ENCODE assay signal across 8 mouse cellular contexts in the genomic region with DNA sequence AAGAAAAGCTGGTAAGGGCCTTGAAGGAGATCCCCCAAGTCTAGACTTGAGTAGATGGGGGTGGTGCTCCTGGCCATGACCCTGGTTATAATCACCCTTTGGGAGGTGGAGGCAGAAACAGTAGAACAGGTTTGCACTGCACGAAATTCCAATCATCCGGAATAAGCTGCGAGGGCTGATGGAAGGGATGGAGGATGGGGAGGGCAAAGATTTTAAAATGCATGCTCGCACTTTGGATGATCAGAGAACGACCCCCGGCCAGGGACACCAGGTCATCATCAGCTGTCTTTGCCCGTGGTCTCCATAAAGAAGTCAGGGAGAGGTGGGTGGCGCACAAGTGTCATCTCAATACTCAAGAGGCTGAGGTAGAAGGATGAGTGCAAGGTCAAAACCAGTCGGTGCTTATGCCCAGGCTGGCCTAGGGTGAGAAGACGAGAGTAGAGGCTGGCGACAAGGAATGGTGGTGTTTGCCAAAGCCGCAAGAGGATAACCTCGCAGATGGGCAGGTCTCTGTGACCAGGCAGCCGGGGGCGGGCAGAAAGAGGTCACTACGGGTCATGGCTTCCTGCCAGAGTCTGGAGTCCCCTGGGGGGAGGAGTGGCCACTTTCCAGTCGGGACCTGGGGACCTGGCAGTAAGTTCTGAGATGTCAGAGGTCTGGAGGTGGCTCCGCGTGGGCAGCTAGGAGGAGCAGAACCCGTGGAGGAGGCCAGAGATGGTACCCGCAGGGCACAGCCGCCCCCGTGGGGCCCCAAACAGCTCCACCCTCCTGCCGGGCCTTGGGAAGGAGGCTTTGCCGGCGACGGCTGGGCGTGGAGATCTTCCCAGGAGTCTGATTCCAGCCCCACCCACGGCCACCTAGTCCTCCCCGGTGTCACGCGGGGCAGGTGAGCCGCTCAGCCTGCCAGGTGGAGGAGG. TPM values are rescaled to one million over a fixed set of nuclear protein-coding genes. Genes with fewer than 3 reads are reported as not detected.
DNase-seq lines count a peak whose midpoint lies in the region; ATAC-seq and TF ChIP-seq lines count a peak whose summit lies in the region.

No protein-coding gene starts in this region.

- 3% methylated on average over 33 of the region's 33 CpGs for WGBS in hindbrain, embryonic 16.5 days
- WGBS in liver, embryonic 13.5 days (ENCODE audit: insufficient replicate concordance): under 1% methylated on average over 33 of the region's 33 CpGs
- WGBS in neural tube, embryonic 11.5 days: 1% methylated on average over 33 of the region's 33 CpGs

- H3K9me3 ChIP-seq in hindbrain, embryonic 16.5 days (ENCODE audit: control insufficient read depth, low read length): no peaks in the 10 kb centered on the region
- H3K9me3 ChIP-seq in liver, embryonic 13.5 days (replicated peaks): no peaks in the 10 kb centered on the region
- no peaks in the 10 kb centered on the region for H3K9me3 ChIP-seq in neural tube, embryonic 11.5 days (ENCODE audit: control insufficient read depth, low read length)

- H3K36me3 ChIP-seq in hindbrain, embryonic 16.5 days (ENCODE audit: control insufficient read depth, insufficient read depth, low read length): peaks cover 19% of the 10 kb centered on the region
- H3K36me3 ChIP-seq in liver, embryonic 13.5 days: peaks cover 20% of the 10 kb centered on the region
- peaks cover 18% of the 10 kb centered on the region for H3K36me3 ChIP-seq in neural tube, embryonic 11.5 days (ENCODE audit: control insufficient read depth, insufficient read depth, low read length)

- peak; percentile 78 for DNase-seq in cerebellum, adult 11 months
- peak; percentile 87 for DNase-seq in cerebellum, adult 9-10 months
- DNase-seq in gastrocnemius, adult 2 months: peak; percentile 84
- DNase-seq in liver, embryonic 13.5 days: peak; percentile 76
- DNase-seq in neural tube, embryonic 11.5 days (ENCODE audit: low spot score): peak; percentile 58
- DNase-seq in thymus, postnatal 25 days: peak; percentile 58

- H3K4me3 ChIP-seq in gastrocnemius, adult 2 months: peak overlapping the region; percentile 73
- peak overlapping the region; percentile 51; the same call in 1 of the 2 replicates for H3K4me3 ChIP-seq in hindbrain, embryonic 16.5 days (ENCODE audit: low read length)
- peak overlapping the region; percentile 59 for H3K4me3 ChIP-seq in liver, embryonic 13.5 days (replicated peaks)
- H3K4me3 ChIP-seq in neural tube, embryonic 11.5 days (ENCODE audit: low read depth, low read length): peak overlapping the region; percentile 33

- no peaks in the 10 kb centered on the region for H3K27me3 ChIP-seq in hindbrain, embryonic 16.5 days (replicated peaks; ENCODE audit: control insufficient read depth, insufficient read depth, low read length)
- H3K27me3 ChIP-seq in liver, embryonic 13.5 days: no peaks in the 10 kb centered on the region
- no peaks in the 10 kb centered on the region for H3K27me3 ChIP-seq in neural tube, embryonic 11.5 days (ENCODE audit: control insufficient read depth, insufficient read depth, low read length)

- H3K27ac ChIP-seq in gastrocnemius, adult 2 months: peak overlapping the region; percentile 93
- H3K27ac ChIP-seq in hindbrain, embryonic 16.5 days (ENCODE audit: low read depth, low read length): peak overlapping the region; percentile 91
- H3K27ac ChIP-seq in liver, embryonic 13.5 days: peak overlapping the region; percentile 92
- H3K27ac ChIP-seq in neural tube, embryonic 11.5 days (ENCODE audit: low read depth, low read length): peak overlapping the region; percentile 85

- H3K4me1 ChIP-seq in hindbrain, embryonic 16.5 days (ENCODE audit: control insufficient read depth, insufficient read depth, low read depth, low read length): peaks cover 56% of the 10 kb centered on the region
- H3K4me1 ChIP-seq in liver, embryonic 13.5 days (replicated peaks): peaks cover 94% of the 10 kb centered on the region
- H3K4me1 ChIP-seq in neural tube, embryonic 11.5 days (ENCODE audit: control insufficient read depth, insufficient read depth, low read length): peaks cover 53% of the 10 kb centered on the region

- intact Hi-C loops in gastrocnemius, adult 2 months (cut with DNase I): no loop called here

- ATAC-seq in cerebellum, adult (ENCODE audit: insufficient number of reproducible peaks, low FRiP score, low TSS enrichment): no peak
- no peak for ATAC-seq in hindbrain, embryonic 16.5 days
- ATAC-seq in liver, embryonic 13.5 days (ENCODE audit: low read depth): peak; percentile 42
- no peak for ATAC-seq in neural tube, embryonic 11.5 days (ENCODE audit: insufficient read depth, low FRiP score, low TSS enrichment)

- TF ChIP-seq CTCF in gastrocnemius, adult 2 months (IDR thresholded peaks at IDR 0.05): no peak

- peak overlapping the region; percentile 58 for H3K9ac ChIP-seq in hindbrain, embryonic 16.5 days (ENCODE audit: low read depth, low read length)
- peak overlapping the region; percentile 74 for H3K9ac ChIP-seq in liver, embryonic 13.5 days
- H3K9ac ChIP-seq in neural tube, embryonic 11.5 days (ENCODE audit: low read length): peak overlapping the region; percentile 44

- peak overlapping the region; percentile 80 for H3K4me2 ChIP-seq in hindbrain, embryonic 16.5 days (ENCODE audit: low read length)
- H3K4me2 ChIP-seq in liver, embryonic 13.5 days: peak overlapping the region; percentile 95
- H3K4me2 ChIP-seq in neural tube, embryonic 11.5 days (ENCODE audit: low read depth): peak overlapping the region; percentile 48

RNA-seq across cellular contexts. Expression of a gene that starts 5.1 kb away (rescaled TPM):
- 10 to 100 TPM; 22.1 to 30.7 TPM for total RNA-seq in gastrocnemius, adult 2 months (2021)
- 288 and 311 TPM in 2 replicates for polyA plus RNA-seq in hindbrain, embryonic 16.5 days (2015; fragmentation: Nextera tagmentation; extraction: Ambion mirVana)
- polyA plus RNA-seq in liver, embryonic 13.5 days (2015; fragmentation: Nextera tagmentation; extraction: Ambion mirVana): 19.5 and 21.9 TPM in 2 replicates
- 84.0 and 85.1 TPM in 2 replicates for polyA plus RNA-seq in neural tube, embryonic 11.5 days (2014; fragmentation: Nextera tagmentation; extraction: Ambion mirVana)

RNA-seq across cellular contexts. Expression of a gene that starts 12.0 kb away (rescaled TPM):
- total RNA-seq in gastrocnemius, adult 2 months (2021): 1 to 10 TPM; 6.6 to 7.1 TPM
- polyA plus RNA-seq in hindbrain, embryonic 16.5 days (2015; fragmentation: Nextera tagmentation; extraction: Ambion mirVana): 9.4 and 10.1 TPM in 2 replicates
- polyA plus RNA-seq in liver, embryonic 13.5 days (2015; fragmentation: Nextera tagmentation; extraction: Ambion mirVana): 14.8 and 15.1 TPM in 2 replicates
- 8.8 and 10.8 TPM in 2 replicates for polyA plus RNA-seq in neural tube, embryonic 11.5 days (2014; fragmentation: Nextera tagmentation; extraction: Ambion mirVana)

RNA-seq across cellular contexts. Expression of a gene that starts 12.6 kb away (rescaled TPM):
- 10 to 100 TPM; 34.3 to 39.8 TPM for total RNA-seq in gastrocnemius, adult 2 months (2021)
- polyA plus RNA-seq in hindbrain, embryonic 16.5 days (2015; fragmentation: Nextera tagmentation; extraction: Ambion mirVana): 16.0 and 16.1 TPM in 2 replicates
- 3.0 and 3.3 TPM in 2 replicates for polyA plus RNA-seq in liver, embryonic 13.5 days (2015; fragmentation: Nextera tagmentation; extraction: Ambion mirVana)
- polyA plus RNA-seq in neural tube, embryonic 11.5 days (2014; fragmentation: Nextera tagmentation; extraction: Ambion mirVana): 70.0 and 78.2 TPM in 2 replicates

RNA-seq across cellular contexts. Expression of a gene that starts 18.6 kb away (rescaled TPM):
- under 1 TPM; 0.23 to 0.73 TPM for total RNA-seq in gastrocnemius, adult 2 months (2021)
- 21.5 and 22.7 TPM in 2 replicates for polyA plus RNA-seq in hindbrain, embryonic 16.5 days (2015; fragmentation: Nextera tagmentation; extraction: Ambion mirVana)
- polyA plus RNA-seq in liver, embryonic 13.5 days (2015; fragmentation: Nextera tagmentation; extraction: Ambion mirVana): 0.98 and 1.1 TPM in 2 replicates
- polyA plus RNA-seq in neural tube, embryonic 11.5 days (2014; fragmentation: Nextera tagmentation; extraction: Ambion mirVana): 36.2 and 38.9 TPM in 2 replicates

RNA-seq across cellular contexts. Expression of a gene that starts 20.1 kb away (rescaled TPM):
- total RNA-seq in gastrocnemius, adult 2 months (2021): 1 to 10 TPM; 1.8 to 2.3 TPM
- 98.8 and 130 TPM in 2 replicates for polyA plus RNA-seq in hindbrain, embryonic 16.5 days (2015; fragmentation: Nextera tagmentation; extraction: Ambion mirVana)
- polyA plus RNA-seq in liver, embryonic 13.5 days (2015; fragmentation: Nextera tagmentation; extraction: Ambion mirVana): 0.54 and 0.69 TPM in 2 replicates
- polyA plus RNA-seq in neural tube, embryonic 11.5 days (2014; fragmentation: Nextera tagmentation; extraction: Ambion mirVana): 11.1 and 11.3 TPM in 2 replicates
